Mouse (Mus musculus) midbrain, embryonic 14.5 days (tissue): ENCODE measurements at regions not wholly inside any gene's neighbourhood (a gene's known extent, or its start where the extent isn't known, plus 50 kb on each side); places are given as distances from the start of the nearest gene placed in this dataset.

Source experiments
- ATAC-seq: fragments of 200-750 bp; cut with Nextera tagmentation; 2 replicates; pipeline ENCODE4 v1.8.0; 2017; ENCODE audit warnings: moderate number of reproducible peaks, moderate library complexity; ENCODE audit not compliant: low FRiP score, low TSS enrichment
- DNase-seq: peaks from one replicate; pipeline ENCODE4 v3.0.0-alpha.2; 2015
- H3K27ac ChIP-seq: fragments of 300-500 bp; sonication (generic); replicated peaks from 2 replicates; pipeline ENCODE4 v1.5.1; 2014; ENCODE audit warnings: mild to moderate bottlenecking, low read depth, low read length, moderate library complexity
- H3K27me3 ChIP-seq: fragments of 300-500 bp; sonication (generic); 2 replicates; pipeline ENCODE4 v1.6.1; 2014; ENCODE audit warnings: low read length, control low read depth, mixed read lengths; ENCODE audit not compliant: control insufficient read depth, insufficient read depth
- H3K36me3 ChIP-seq: fragments of 300-500 bp; sonication (generic); 2 replicates; pipeline ENCODE4 v1.6.1; 2014; ENCODE audit warnings: low read length, control low read depth; ENCODE audit not compliant: control insufficient read depth, insufficient read depth
- H3K4me1 ChIP-seq: fragments of 300-500 bp; sonication (generic); 2 replicates; pipeline ENCODE4 v1.6.1; 2014; ENCODE audit warnings: mild to moderate bottlenecking, antibody characterized with exemption, low read length, control low read depth; ENCODE audit not compliant: control insufficient read depth, insufficient read depth
- H3K4me2 ChIP-seq: fragments of 300-500 bp; sonication (generic); 2 replicates; pipeline ENCODE4 v1.6.1; 2014; ENCODE audit warnings: mild to moderate bottlenecking, low read length, moderate library complexity
- H3K4me3 ChIP-seq: fragments of 300-500 bp; sonication (generic); replicated peaks from 2 replicates; pipeline ENCODE4 v1.5.1; 2014; ENCODE audit warnings: low read depth, low read length
- H3K9ac ChIP-seq: fragments of 300-500 bp; sonication (generic); replicated peaks from 2 replicates; pipeline ENCODE4 v1.6.1; 2014; ENCODE audit warnings: mild to moderate bottlenecking, low read length, moderate library complexity
- H3K9me3 ChIP-seq: fragments of 300-500 bp; sonication (generic); 2 replicates; pipeline ENCODE4 v1.6.1; 2016; ENCODE audit warnings: low read length, control low read depth, mixed read lengths; ENCODE audit not compliant: control insufficient read depth
- WGBS: fragments of 180-500 bp; shearing (Covaris S2); extraction: QIAGEN DNeasy Blood & Tissue Kit; methylation state at CpG from one replicate; pipeline ENCODE4 v1.1.7; 2014; 5-methylcytosine and 5-hydroxymethylcytosine counted together

DNA sequence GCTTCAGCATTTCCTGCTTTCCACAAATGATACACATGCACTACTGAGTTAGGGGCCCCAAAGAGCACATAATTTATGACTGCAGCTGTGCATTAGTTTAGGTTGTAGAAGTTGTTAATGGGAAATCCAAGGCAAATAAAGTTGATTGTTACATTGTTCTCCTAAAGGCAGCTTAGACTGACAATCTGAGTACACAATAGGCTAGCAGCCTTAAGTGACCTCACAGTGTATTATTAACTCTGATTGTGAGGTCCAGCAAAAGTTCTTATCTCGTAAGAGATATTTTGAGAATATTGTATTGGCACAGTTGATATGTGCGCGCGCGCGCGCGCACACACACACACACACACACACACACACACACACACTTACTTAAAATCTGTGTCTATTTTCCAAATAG, 70.5 kb upstream of the Yae1d1 start:
- Histone ChIP-seq H3K9ac (no peak overlapping the region), H3K36me3 (no peaks in the 10 kb centered on the region), H3K27ac (no peak overlapping the region), H3K4me2 (no peak overlapping the region), H3K9me3 (no peaks in the 10 kb centered on the region), H3K4me3 (no peak overlapping the region), H3K4me1 (no peaks in the 10 kb centered on the region), H3K27me3 (no peaks in the 10 kb centered on the region)
- WGBS: 96% methylated on average over 8 of the region's 8 CpGs
- DNase-seq (no peak), ATAC-seq (no peak)

DNA sequence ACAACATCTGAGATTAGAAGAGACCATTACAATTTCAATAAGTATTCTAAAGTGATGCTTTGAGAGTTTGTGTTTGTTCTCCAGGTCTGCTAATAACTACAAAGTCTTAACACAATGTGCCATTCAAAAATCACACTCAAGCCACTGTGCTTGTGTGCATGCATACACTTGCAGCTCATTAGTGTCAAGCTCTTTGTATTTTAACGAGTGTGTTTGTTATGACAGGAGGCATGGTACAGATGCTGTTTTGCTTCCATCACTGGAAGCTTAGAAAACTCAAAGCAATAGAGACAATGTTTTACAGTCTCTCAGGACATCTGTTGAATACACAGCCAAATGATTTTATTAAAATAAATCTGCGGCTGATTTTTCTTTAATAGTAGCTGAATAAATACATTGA, 67.1 kb upstream of the Yae1d1 start:
- Histone ChIP-seq H3K4me1 (no peaks in the 10 kb centered on the region), H3K9me3 (no peaks in the 10 kb centered on the region), H3K36me3 (no peaks in the 10 kb centered on the region), H3K27ac (no peak overlapping the region), H3K4me3 (no peak overlapping the region), H3K4me2 (no peak overlapping the region), H3K9ac (no peak overlapping the region), H3K27me3 (no peaks in the 10 kb centered on the region)
- WGBS: 84% methylated on average over 2 of the region's 2 CpGs
- no peak for DNase-seq
- no peak for ATAC-seq

DNA sequence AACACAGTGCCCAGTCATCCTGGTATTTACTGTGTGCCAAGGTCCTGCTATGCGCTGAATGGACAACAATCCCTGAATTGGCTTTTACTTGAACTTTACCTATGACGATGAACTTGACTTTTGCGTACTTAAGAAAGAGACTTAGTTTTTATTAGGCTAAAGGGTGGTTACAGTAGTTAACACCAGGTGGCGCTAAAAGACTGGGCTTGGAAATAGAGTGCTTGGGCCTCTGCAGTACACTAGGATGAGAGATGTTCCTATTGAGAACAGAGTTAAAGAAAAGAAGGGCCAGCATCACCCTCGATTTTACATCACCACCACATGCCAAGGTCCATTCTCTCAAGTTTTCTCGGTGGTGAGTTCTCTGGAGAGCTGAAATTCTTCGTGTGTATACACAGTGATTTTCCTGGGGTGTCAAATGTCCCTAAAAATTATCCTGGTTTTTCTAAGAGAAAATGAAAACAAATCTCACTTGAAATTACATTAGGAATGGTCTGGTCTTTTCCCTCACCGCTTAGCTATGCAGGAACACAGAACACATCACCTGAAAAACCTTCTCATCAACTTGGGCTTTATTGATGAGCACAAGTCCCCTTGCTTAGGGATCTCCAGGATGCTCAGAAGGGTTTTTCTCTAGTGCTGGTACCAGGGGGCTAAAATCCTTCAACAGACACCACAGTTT, 64.2 kb upstream of the Yae1d1 start:
- peak; percentile 94 for DNase-seq
- H3K9ac ChIP-seq: no peak overlapping the region
- WGBS: 33% methylated on average over 8 of the region's 8 CpGs
- no peak overlapping the region for H3K27ac ChIP-seq
- no peak overlapping the region for H3K4me2 ChIP-seq
- peaks cover 7% of the 10 kb centered on the region for H3K9me3 ChIP-seq
- H3K27me3 ChIP-seq: no peaks in the 10 kb centered on the region
- peak; percentile 82; the same call in 1 of the 2 replicates for ATAC-seq
- no peaks in the 10 kb centered on the region for H3K4me1 ChIP-seq
- no peaks in the 10 kb centered on the region for H3K36me3 ChIP-seq
- H3K4me3 ChIP-seq: no peak overlapping the region

DNA sequence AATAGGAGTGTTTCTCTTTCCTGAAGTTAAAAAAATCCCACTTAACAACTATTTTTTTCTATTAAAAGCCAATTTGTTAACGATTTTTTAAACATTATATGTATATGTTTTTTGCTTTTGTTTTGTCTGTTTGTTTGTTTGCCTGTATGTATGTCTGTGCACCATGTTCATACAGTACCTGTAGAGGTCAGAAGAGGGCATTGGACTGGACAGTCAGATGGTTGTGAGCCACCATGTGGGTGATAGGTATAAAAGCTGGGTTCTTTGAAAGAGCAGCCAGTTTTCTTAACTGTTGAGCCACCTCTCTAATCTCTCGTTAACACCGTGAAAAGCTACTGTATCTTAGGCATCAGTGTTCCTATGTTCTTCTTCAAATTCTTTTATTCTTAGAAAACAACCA, 63.7 kb upstream of the Yae1d1 start:
- Histone ChIP-seq H3K36me3 (no peaks in the 10 kb centered on the region), H3K9me3 (peaks cover 8% of the 10 kb centered on the region), H3K4me3 (no peak overlapping the region), H3K4me1 (no peaks in the 10 kb centered on the region), H3K4me2 (no peak overlapping the region), H3K27me3 (no peaks in the 10 kb centered on the region), H3K27ac (no peak overlapping the region), H3K9ac (no peak overlapping the region)
- DNase-seq (peak; percentile 1), ATAC-seq (peak; percentile 48; the same call in 1 of the 2 replicates)
- WGBS: 73% methylated on average over 3 of the region's 3 CpGs

DNA sequence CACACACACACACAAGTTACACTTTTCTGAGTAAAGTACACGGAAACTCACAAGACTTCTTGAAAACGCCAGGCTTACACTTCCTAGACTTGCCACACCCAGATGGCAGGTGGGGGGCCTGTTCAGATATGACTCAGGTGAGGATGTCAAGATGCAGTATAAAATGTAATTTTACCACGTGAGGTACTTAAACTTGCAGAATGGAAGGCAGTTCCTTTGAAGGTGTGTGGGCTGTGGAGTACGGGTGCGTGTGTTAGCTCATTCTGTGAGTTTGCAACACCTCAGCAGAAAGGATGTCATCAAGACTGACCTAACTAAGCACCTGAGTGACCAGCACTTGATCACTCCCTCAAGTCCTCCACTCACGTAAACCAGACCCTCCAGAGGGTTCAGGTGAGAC, 50.0 kb upstream of the Yae1d1 start:
- no peak overlapping the region for H3K4me3 ChIP-seq
- no peaks in the 10 kb centered on the region for H3K4me1 ChIP-seq
- DNase-seq (no peak), ATAC-seq (no peak)
- no peaks in the 10 kb centered on the region for H3K9me3 ChIP-seq
- no peak overlapping the region for H3K9ac ChIP-seq
- WGBS: 92% methylated on average over 6 of the region's 6 CpGs
- H3K27ac ChIP-seq: no peak overlapping the region
- no peaks in the 10 kb centered on the region for H3K36me3 ChIP-seq
- H3K27me3 ChIP-seq: no peaks in the 10 kb centered on the region
- no peak overlapping the region for H3K4me2 ChIP-seq
